Mouse (Mus musculus): ENCODE measurements around the gene Ndufaf8. TPM values are rescaled to one million over a fixed set of nuclear protein-coding genes. Genes with fewer than 3 reads are reported as not detected.
A peak's percentile ranks its signal among the peaks of the same experiment; 100 is the strongest.

Gene Ndufaf8
- polyA plus RNA-seq (2014; fragmentation: Nextera tagmentation; extraction: Ambion mirVana), result 62.8 and 67.5 TPM in 2 replicates

DNA sequence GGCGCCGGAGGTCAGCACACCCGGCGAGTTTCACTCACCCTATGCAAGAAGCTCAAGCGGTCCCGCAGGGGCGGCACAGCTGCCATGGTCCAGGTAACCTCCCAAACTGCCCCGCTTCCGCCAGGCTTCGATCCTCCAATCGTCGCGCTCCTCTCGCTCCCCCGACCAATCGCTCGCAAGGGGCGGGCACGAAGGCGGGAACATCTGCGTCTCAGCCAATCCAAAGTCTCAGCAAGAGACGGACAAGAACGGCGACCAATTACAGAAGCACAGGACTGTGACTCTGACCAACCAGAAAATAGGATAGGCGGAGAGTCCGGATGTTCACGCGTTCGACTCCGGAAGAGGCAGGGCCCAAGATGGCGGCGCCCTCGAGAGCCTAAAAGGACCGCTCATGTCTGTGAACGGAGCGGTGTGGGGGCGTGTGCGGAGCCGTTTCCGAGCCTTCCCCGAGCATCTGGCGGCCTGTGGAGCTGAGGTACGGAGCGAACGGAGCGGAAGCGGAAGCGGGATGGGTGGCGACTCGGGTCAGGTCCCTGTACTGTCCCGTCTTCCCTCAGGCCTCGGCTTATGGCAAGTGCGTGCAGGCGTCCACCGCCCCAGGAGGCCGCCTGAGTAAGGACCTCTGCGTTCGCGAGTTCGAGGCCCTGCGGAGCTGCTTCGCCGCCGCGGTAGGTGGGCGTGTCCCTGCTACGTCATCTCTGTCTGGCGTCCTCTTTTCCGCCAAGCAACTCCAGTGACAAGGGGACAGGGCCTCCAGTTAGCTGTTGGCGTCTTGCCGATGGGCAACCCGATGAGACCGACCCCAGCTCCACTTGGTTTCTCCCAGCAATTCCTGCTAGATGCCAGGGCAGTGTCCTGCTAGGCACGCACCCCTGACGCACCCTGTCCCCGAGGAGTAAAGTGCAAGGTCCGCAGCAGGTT, at the start of gene Ndufaf8, which contains the start of gene Tepsin:
Gene Ndufaf8 (plus strand): TSS at position 341 of the 924 bp plus-strand sequence.
Gene Tepsin (minus strand): TSS at position 144 of the 924 bp plus-strand sequence.
- H3K9me3 ChIP-seq (ENCODE audit: control insufficient read depth, low read length), result no peaks in the 10 kb centered on the region
- H3K27me3 ChIP-seq (ENCODE audit: control insufficient read depth, insufficient read depth, low read length), result no peaks in the 10 kb centered on the region
- H3K36me3 ChIP-seq (ENCODE audit: control insufficient read depth, insufficient read depth, low read length), result no peaks in the 10 kb centered on the region
- H3K4me2 ChIP-seq (replicated peaks; ENCODE audit: low read depth, low read length), result peak within 1 kb of the TSS; percentile 91
- H3K4me3 ChIP-seq (ENCODE audit: low read depth, low read length), result peak within 1 kb of the TSS; percentile 88
- H3K27ac ChIP-seq (ENCODE audit: low read depth, low read length), result peak within 1 kb of the TSS; percentile 89
- peaks cover 2% of the 10 kb centered on the region for H3K4me1 ChIP-seq (replicated peaks; ENCODE audit: control insufficient read depth, insufficient read depth, low read length)
- DNase-seq (ENCODE audit: low spot score), result peak; percentile 98
- ATAC-seq (ENCODE audit: low FRiP score), result peak; percentile 97
- H3K9ac ChIP-seq (ENCODE audit: low read depth, low read length), result peak within 1 kb of the TSS; percentile 88
- under 1% methylated on average over 77 of the region's 77 CpGs for WGBS

DNA sequence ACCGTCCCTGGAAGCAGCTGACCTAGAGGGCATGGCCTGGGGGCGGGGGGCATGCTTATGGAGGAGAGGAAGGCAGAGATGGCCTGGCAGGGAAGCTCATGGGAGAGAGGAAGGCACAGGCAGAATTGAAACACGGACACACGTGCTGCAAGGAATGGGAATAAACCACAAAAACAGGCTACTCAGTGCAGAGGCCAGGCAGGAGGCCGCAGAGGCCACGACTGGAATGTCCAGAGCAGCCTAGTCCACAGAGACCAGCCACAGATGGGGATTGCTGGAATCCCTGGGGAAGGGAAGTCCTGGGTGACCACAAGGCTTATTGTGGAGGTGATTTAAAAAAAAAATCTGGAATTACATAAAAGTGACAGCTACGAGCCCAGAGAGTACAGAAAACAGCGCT, 49.7 kb upstream of the Ndufaf8 start:
- DNase-seq (ENCODE audit: low spot score) (no peak), ATAC-seq (ENCODE audit: low FRiP score) (no peak)
- Histone ChIP-seq H3K9ac (ENCODE audit: low read depth, low read length) (no peak overlapping the region), H3K36me3 (ENCODE audit: control insufficient read depth, insufficient read depth, low read length) (no peaks in the 10 kb centered on the region), H3K4me2 (replicated peaks; ENCODE audit: low read depth, low read length) (no peak overlapping the region), H3K9me3 (ENCODE audit: control insufficient read depth, low read length) (no peaks in the 10 kb centered on the region), H3K27ac (ENCODE audit: low read depth, low read length) (no peak overlapping the region), H3K27me3 (ENCODE audit: control insufficient read depth, insufficient read depth, low read length) (peaks cover 26% of the 10 kb centered on the region), H3K4me1 (replicated peaks; ENCODE audit: control insufficient read depth, insufficient read depth, low read length) (peaks cover 15% of the 10 kb centered on the region), H3K4me3 (ENCODE audit: low read depth, low read length) (no peak overlapping the region)
- 80% methylated on average over 8 of the region's 8 CpGs for WGBS

DNA sequence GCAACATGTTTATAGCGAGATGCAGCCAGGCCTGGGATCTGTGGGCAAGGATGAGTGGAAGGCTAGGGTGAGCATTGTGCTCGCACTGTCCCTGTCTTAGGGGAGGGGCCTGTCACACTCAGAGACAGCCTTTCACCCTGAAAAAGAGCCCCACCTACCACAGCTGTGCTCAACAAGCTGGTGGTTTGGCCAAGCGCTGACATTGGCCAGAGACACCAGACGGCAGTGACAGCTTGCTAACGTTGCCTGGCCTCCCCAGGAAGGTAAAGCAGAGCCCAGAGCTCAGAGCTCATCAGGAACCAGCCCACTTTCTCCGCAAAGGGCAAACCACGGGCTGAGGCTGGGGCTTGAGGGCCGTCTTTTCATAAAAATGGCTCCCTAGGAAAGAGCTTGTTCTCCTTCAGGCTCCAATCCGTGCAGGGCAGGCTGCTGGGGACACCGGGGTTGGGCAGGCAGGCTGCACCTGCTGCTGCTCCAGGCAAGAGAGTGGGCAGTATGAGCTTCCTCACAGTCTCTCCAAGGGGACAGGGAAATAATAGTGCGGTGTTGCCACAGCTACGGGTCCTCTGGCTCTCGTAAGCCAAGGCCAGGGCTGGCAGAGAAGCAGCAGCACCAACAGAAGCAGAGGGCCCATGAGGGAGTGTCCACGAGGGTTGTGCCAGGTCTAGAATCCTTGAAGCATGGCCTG, 47.5 kb upstream of the Ndufaf8 start:
- whole genome bisulfite sequencing, result 37% methylated on average over 14 of the region's 14 CpGs
- no peak for DNase-seq (ENCODE audit: low spot score)
- no peaks in the 10 kb centered on the region for H3K9me3 ChIP-seq (ENCODE audit: control insufficient read depth, low read length)
- peaks cover 13% of the 10 kb centered on the region for H3K4me1 ChIP-seq (replicated peaks; ENCODE audit: control insufficient read depth, insufficient read depth, low read length)
- H3K4me2 ChIP-seq (replicated peaks; ENCODE audit: low read depth, low read length), result no peak overlapping the region
- no peak for ATAC-seq (ENCODE audit: low FRiP score)
- 0 out of 2 replicates have a peak overlapping the region, but pooled peaks have one; percentile 3 for H3K27ac ChIP-seq (ENCODE audit: low read depth, low read length)
- H3K36me3 ChIP-seq (ENCODE audit: control insufficient read depth, insufficient read depth, low read length), result no peaks in the 10 kb centered on the region
- no peak overlapping the region for H3K4me3 ChIP-seq (ENCODE audit: low read depth, low read length)
- H3K9ac ChIP-seq (ENCODE audit: low read depth, low read length), result no peak overlapping the region
- peaks cover 20% of the 10 kb centered on the region for H3K27me3 ChIP-seq (ENCODE audit: control insufficient read depth, insufficient read depth, low read length)

DNA sequence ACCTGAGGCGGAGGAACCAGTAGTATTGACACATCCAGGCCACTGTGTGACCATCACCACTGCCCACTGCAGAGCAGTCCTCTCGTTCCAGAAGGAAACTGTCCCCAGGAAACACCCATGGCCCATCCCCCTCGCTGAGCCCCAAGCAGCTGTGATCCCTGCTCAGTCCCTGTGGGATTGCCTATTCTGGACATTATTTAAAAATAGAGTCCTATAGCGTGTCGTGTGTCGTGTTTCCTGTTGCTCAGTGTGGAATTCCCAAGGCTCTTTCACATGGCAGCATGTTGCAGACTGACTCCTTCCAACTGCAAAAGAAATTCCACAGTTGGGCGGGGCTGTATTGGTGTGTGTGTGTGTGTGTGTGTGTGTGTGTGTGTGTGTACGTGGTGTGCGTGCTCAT, 46.5 kb upstream of the Ndufaf8 start:
- Histone ChIP-seq H3K27me3 (ENCODE audit: control insufficient read depth, insufficient read depth, low read length) (peaks cover 18% of the 10 kb centered on the region), H3K36me3 (ENCODE audit: control insufficient read depth, insufficient read depth, low read length) (no peaks in the 10 kb centered on the region), H3K27ac (ENCODE audit: low read depth, low read length) (no peak overlapping the region), H3K9me3 (ENCODE audit: control insufficient read depth, low read length) (no peaks in the 10 kb centered on the region), H3K9ac (ENCODE audit: low read depth, low read length) (no peak overlapping the region), H3K4me3 (ENCODE audit: low read depth, low read length) (no peak overlapping the region), H3K4me1 (replicated peaks; ENCODE audit: control insufficient read depth, insufficient read depth, low read length) (peaks cover 10% of the 10 kb centered on the region), H3K4me2 (replicated peaks; ENCODE audit: low read depth, low read length) (no peak overlapping the region)
- DNase-seq (ENCODE audit: low spot score) (no peak), ATAC-seq (ENCODE audit: low FRiP score) (no peak)
- WGBS, result 79% methylated on average over 9 of the region's 9 CpGs

DNA sequence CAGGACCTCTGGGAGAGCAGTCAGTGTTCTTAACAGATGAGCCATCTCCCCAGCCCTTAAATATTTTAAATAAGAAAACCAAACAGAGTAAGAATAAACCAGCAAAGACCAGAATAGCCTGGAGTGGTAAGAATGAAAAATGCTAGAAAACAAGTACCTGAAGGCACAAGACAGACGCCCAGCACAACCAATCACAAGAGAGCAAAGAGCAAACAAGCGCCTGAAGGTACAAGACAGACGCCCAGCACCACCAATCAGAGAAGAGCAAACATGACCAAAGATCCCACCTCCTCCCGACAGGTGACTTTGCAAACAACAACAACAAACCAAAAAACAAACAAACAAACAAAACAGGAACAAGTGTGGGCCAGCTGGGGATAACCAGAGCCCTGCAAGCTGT, 44.9 kb upstream of the Ndufaf8 start:
- H3K27ac ChIP-seq (ENCODE audit: low read depth, low read length), result no peak overlapping the region
- no peak for ATAC-seq (ENCODE audit: low FRiP score)
- H3K9me3 ChIP-seq (ENCODE audit: control insufficient read depth, low read length), result no peaks in the 10 kb centered on the region
- no peak for DNase-seq (ENCODE audit: low spot score)
- no peak overlapping the region for H3K9ac ChIP-seq (ENCODE audit: low read depth, low read length)
- H3K4me1 ChIP-seq (replicated peaks; ENCODE audit: control insufficient read depth, insufficient read depth, low read length), result peaks cover 2% of the 10 kb centered on the region; the same call in 1 of the 2 replicates
- no peaks in the 10 kb centered on the region for H3K36me3 ChIP-seq (ENCODE audit: control insufficient read depth, insufficient read depth, low read length)
- no peak overlapping the region for H3K4me3 ChIP-seq (ENCODE audit: low read depth, low read length)
- H3K4me2 ChIP-seq (replicated peaks; ENCODE audit: low read depth, low read length), result no peak overlapping the region
- 87% methylated on average over 4 of the region's 4 CpGs for WGBS
- H3K27me3 ChIP-seq (ENCODE audit: control insufficient read depth, insufficient read depth, low read length), result peaks cover 3% of the 10 kb centered on the region

DNA sequence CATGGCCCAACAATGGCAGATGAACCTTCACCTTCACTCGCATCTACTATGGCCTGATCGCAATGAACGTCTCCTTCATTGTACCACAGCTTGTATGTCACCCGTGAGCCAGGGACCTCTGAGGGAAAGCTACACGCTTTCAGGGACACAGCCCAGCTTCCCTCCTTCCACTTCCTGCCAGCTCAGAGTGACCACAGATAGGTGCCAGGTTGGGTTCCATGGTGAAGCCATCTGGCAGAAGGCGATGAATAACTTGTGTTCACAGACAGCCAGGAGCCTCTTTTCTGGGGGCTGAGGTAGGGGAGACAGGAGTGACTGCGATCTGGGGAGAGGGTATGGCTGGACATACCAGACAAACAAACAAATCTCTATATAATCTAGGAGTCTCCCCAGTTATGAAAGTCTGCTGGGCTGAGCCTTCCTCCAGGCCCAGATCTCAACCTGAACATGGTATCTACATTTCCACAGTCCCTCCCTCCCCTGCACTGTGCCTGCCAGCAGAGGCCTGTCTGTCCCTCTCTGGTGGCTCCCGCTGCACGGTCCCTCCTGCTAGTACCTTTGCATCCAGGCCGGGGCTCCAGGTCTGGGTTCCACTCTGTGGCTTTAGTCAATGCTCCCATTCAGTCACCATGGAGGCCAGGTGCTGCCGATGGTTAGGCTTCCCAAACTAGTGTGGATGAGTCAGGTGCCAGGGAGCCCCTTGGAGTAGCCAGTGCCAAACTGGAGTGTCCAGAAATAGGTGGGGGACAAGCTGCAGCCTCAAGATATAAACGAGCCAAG, 42.6 kb upstream of the Ndufaf8 start:
- Histone ChIP-seq H3K4me2 (replicated peaks; ENCODE audit: low read depth, low read length) (no peak overlapping the region), H3K9ac (ENCODE audit: low read depth, low read length) (no peak overlapping the region), H3K36me3 (ENCODE audit: control insufficient read depth, insufficient read depth, low read length) (no peaks in the 10 kb centered on the region), H3K27ac (ENCODE audit: low read depth, low read length) (no peak overlapping the region), H3K27me3 (ENCODE audit: control insufficient read depth, insufficient read depth, low read length) (no peaks in the 10 kb centered on the region), H3K4me1 (replicated peaks; ENCODE audit: control insufficient read depth, insufficient read depth, low read length) (no peaks in the 10 kb centered on the region), H3K4me3 (ENCODE audit: low read depth, low read length) (no peak overlapping the region), H3K9me3 (ENCODE audit: control insufficient read depth, low read length) (no peaks in the 10 kb centered on the region)
- 85% methylated on average over 12 of the region's 12 CpGs for WGBS
- ATAC-seq (ENCODE audit: low FRiP score) (no peak), DNase-seq (ENCODE audit: low spot score) (no peak)

DNA sequence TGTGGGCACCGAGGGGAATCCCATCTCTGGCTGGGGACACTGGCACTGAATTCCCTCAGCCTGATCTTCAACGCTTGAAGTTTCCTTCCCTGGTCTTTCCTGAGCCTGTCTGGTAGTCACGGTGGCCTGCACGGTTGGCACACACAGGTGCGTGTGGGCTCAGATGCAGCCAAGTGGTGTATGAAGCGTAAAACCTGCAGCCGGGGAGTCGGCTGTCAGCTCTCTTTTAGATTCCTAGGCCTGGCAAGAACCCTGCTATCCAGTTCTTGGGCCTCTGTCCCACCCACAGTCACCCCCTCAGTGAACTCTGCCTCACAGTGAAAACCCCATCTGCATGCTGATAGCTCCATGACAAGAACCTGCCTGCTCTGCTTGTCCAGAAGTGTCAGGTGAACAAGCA, 38.1 kb upstream of the Ndufaf8 start:
- no peak for DNase-seq (ENCODE audit: low spot score)
- H3K36me3 ChIP-seq (ENCODE audit: control insufficient read depth, insufficient read depth, low read length), result no peaks in the 10 kb centered on the region
- ATAC-seq (ENCODE audit: low FRiP score), result no peak
- H3K9ac ChIP-seq (ENCODE audit: low read depth, low read length), result no peak overlapping the region
- no peak overlapping the region for H3K4me2 ChIP-seq (replicated peaks; ENCODE audit: low read depth, low read length)
- WGBS, result 93% methylated on average over 8 of the region's 8 CpGs
- H3K4me3 ChIP-seq (ENCODE audit: low read depth, low read length), result no peak overlapping the region
- H3K27me3 ChIP-seq (ENCODE audit: control insufficient read depth, insufficient read depth, low read length), result no peaks in the 10 kb centered on the region
- no peak overlapping the region for H3K27ac ChIP-seq (ENCODE audit: low read depth, low read length)
- H3K4me1 ChIP-seq (replicated peaks; ENCODE audit: control insufficient read depth, insufficient read depth, low read length), result no peaks in the 10 kb centered on the region
- H3K9me3 ChIP-seq (ENCODE audit: control insufficient read depth, low read length), result no peaks in the 10 kb centered on the region

DNA sequence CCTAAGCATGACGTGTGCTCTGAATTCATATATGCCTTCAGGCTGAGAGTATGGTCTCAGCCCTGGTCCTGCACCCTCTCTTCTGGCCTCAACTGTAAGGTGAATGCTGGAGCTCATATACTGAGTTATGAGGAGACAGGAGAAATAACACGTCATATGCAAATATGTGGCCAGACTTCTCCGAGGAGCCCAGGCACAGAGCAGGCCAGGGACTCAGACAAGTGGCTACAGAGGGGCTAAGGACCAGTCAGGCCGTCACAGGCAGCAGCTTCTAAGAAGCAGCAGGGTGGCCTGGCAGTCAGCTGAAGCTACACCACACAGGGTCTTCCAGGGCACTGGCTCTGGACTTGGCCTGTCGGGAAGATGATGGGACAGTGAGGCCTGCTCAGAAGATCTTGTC, 35.4 kb upstream of the Ndufaf8 start:
- no peak for ATAC-seq (ENCODE audit: low FRiP score)
- H3K36me3 ChIP-seq (ENCODE audit: control insufficient read depth, insufficient read depth, low read length), result peaks cover 3% of the 10 kb centered on the region; the same call in 1 of the 2 replicates
- DNase-seq (ENCODE audit: low spot score), result no peak
- H3K4me3 ChIP-seq (ENCODE audit: low read depth, low read length), result no peak overlapping the region
- no peak overlapping the region for H3K4me2 ChIP-seq (replicated peaks; ENCODE audit: low read depth, low read length)
- 84% methylated on average over 5 of the region's 5 CpGs for WGBS
- H3K4me1 ChIP-seq (replicated peaks; ENCODE audit: control insufficient read depth, insufficient read depth, low read length), result no peaks in the 10 kb centered on the region
- no peak overlapping the region for H3K9ac ChIP-seq (ENCODE audit: low read depth, low read length)
- no peaks in the 10 kb centered on the region for H3K27me3 ChIP-seq (ENCODE audit: control insufficient read depth, insufficient read depth, low read length)
- H3K27ac ChIP-seq (ENCODE audit: low read depth, low read length), result no peak overlapping the region
- no peaks in the 10 kb centered on the region for H3K9me3 ChIP-seq (ENCODE audit: control insufficient read depth, low read length)

Measured in hindbrain, embryonic 11.5 days (tissue).